Mouse (Mus musculus): Measurements from ENCODE around the gene Vwa1.
"Not testable (repeated sequence)": the region's sequence is repeated elsewhere in the genome, so short reads cannot be mapped to it uniquely, and the experiment has no call there.

The Vwa1 gene

GRCm38 (mm10) chr4:155774280-155774754 lies at the start of gene Vwa1:
Gene Vwa1 (minus strand): TSS chr4:155774698.
- DNase-seq (ENCODE audit: low spot score) = peak; percentile 84

GRCm38 (mm10) chr4:155823443-155823842 lies 48.9 kb upstream of the Vwa1 start:
- no peak for DNase-seq (ENCODE audit: low spot score)

- no peak for DNase-seq (ENCODE audit: low spot score)
These were observed 46.5 kb upstream of the Vwa1 start for GRCm38 (mm10) chr4:155821025-155821424.

GRCm38 (mm10) chr4:155817533-155817932 lies 43.0 kb upstream of the Vwa1 start:
- DNase-seq (ENCODE audit: low spot score) = no peak

- DNase-seq (ENCODE audit: low spot score) = peak; percentile 34
These were observed 38.2 kb upstream of the Vwa1 start for GRCm38 (mm10) chr4:155812665-155813181.

DNA sequence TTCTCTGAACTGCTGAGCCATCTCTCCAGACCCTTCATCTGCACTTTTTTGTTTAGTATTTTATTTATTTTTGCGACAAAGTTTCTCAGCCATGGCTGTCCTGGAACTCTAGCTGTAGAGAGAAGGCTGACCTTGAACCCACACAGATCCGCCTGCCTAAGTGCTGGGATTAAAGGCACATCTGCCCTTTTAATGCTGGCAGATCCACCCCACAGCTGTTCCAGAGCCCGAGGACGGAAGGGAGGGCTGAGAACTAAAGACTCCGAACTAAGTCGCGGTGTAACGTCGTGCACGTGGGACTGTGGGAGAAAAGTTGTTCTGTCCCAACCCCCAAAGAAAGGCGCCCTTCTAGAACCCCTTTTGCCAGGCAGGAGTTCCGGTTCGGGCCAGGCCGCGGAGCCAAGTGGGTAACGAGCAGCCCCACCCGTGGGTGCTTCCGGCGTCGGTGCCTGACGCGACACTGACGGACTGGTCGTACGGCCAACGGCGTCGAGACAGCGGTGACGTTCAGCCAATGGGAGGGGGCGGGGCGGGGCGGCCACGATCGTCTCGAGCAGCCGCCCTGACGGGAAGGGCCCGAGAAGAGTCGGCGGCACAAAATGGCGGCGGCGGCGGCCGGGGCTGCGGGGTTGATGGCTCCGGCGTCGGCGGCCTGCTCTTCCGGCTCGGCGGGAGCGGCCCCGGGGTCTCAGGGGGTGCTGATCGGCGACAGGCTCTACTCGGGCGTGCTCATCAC lies 37.6 kb upstream of the Vwa1 start, which contains the start of gene Ccnl2:
Ccnl2 (plus strand) TSS at position 561 of the 736 bp plus-strand sequence.
- DNase-seq (ENCODE audit: low spot score) = peak; percentile 96

DNA sequence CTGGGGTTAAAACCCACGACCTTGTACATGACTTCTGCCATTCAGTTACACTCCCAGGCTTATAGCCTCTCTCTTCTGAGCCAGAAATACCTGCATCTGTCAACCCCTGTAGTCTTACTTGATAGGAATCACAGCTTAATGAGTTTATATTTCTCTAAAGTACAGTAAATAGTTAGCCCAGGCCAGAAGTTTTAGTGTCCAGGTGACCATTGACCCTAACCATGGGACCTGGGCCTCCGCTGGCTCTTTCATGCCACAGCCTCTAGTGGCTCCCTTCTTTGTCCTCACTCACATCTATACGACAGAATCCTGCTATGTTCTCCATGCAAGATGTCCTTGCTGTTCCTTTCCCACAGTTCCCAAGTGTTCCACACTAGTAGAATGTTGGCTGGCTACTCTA lies 33.3 kb upstream of the Vwa1 start:
- no peak for DNase-seq (ENCODE audit: low spot score)

DNA sequence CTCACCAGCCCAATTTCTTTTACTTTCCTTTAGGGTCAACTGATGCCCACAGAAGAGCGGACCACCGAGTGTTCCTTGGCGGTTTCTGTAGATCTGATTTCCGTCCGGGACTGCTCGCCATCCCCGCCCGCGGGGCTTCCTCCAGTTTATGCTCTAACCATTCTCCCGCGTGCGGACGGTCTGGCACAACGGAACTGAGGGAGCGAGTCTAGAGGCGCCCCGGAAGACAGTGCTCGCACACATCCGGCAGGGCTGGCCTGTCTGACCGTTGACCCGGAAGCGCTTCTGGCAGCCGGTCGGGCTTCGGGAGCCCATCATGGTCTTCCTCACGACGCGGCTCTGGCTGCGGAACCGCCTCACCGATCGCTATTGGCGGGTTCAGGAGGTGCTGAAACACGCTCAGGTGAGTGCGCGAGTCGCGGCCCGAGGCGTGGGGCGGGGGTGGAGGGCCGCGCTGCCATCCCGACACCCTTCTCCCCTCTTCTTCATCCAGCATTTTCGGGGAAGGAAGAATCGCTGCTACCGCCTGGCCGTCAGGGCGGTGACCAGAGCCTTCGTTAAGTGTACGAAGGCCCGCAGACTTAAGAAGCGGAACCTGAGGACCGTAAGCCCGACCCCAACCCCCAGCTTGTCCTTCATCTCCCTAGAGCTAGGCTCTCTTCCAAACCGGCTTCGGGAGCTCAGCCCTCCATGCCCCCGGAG lies 29.0 kb upstream of the Vwa1 start:
- peak; percentile 92 for DNase-seq (ENCODE audit: low spot score)

DNA sequence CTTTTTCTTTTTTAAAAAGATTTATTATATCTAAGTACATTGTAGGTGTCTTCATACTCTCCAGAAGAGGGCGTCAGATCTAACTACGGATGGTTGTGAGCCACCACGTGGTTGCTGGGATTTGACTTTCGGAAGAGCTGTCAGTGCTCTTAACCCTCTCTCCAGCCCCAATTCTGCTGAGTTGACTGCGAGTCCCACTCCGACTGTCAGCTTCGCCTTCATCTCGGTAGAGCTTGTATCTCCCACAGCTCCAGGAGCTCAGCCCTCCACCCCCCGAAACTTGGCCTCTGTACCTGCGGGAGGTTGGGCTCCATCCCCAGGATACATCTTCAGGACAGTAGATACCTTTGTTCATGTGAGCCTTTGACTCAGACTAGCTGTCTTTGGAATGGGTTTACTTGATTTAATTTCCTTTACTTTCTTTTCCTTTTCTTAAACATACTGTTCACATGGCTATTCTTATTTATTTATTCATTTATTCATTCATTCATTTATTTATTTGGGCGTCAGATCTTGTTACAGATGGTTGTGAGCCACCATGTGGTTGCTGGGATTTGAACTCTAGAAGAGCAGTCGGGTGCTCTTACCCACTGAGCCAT lies 28.3 kb upstream of the Vwa1 start, which contains the start of gene Mrpl20:
Mrpl20 (plus strand) TSS at position 138 of the 599 bp plus-strand sequence.
- DNase-seq (ENCODE audit: low spot score) = no peak

GRCm38 (mm10) chr4:155802075-155802474 lies 27.6 kb upstream of the Vwa1 start:
- no peak for DNase-seq (ENCODE audit: low spot score)

- DNase-seq (ENCODE audit: low spot score) = no peak
These were observed 19.2 kb upstream of the Vwa1 start for GRCm38 (mm10) chr4:155793730-155794129.

DNA sequence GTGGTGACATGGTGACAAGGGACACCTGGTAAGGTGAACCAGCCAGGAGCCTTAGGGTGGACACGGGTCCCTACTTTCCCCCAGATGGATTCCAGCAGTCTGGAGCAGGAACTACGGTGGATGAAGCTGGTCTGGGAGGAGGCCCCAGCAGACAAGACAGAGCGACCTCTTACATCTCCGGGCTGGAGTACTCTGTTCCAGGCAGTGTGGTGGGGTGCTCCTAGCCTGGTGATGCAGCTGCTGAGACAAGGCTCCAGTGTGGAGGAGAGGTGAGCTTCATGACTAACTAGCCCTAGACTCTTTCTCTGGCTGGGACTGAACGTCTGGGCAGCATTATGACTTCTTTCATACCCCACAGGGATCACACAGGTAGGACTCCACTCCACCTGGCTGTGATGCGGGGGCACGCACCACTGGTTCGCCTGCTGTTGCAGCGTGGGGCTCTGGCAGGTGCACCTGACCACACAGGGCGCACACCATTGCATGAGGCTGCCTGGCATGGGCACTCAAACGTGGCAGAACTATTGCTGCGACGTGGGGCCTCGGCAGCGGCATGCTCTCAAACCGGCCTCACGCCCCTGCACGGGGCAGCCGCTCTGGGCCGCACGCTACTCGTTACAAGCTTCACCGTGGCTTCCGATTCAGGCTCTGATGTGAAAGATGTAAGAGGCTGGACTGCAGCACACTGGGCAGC lies 16.9 kb upstream of the Vwa1 start:
- no peak for DNase-seq (ENCODE audit: low spot score)

- no peak for DNase-seq (ENCODE audit: low spot score)
These were observed 16.2 kb upstream of the Vwa1 start for GRCm38 (mm10) chr4:155790650-155791161.

GRCm38 (mm10) chr4:155790021-155790489 lies 15.6 kb upstream of the Vwa1 start, which contains the start of gene Ankrd65:
Gene Ankrd65 (plus strand): TSS chr4:155790439.
- no peak for DNase-seq (ENCODE audit: low spot score)

DNA sequence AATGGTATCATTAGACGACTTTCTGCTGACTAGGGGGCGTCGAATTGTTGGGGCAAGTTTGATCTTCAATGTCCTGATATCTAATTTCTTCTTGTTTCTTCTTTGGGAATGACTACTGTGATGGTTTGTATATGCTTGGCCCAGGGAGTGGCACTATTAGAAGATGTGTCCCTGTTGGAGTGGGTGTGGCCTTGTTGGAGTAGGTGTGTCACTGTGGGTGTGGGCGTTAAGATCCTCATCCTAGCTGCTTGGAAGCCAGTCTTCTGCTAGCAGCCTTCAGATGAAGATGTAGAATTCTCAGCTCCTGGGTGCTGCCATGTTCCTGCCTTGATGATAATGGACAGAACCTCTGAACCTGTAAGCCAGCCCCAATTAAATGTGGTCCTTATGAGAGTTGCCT lies 14.3 kb upstream of the Vwa1 start:
- not testable (repeated sequence) for DNase-seq (ENCODE audit: low spot score)

- DNase-seq (ENCODE audit: low spot score) = no peak
These were observed 13.8 kb upstream of the Vwa1 start for GRCm38 (mm10) chr4:155788300-155788699.

DNA sequence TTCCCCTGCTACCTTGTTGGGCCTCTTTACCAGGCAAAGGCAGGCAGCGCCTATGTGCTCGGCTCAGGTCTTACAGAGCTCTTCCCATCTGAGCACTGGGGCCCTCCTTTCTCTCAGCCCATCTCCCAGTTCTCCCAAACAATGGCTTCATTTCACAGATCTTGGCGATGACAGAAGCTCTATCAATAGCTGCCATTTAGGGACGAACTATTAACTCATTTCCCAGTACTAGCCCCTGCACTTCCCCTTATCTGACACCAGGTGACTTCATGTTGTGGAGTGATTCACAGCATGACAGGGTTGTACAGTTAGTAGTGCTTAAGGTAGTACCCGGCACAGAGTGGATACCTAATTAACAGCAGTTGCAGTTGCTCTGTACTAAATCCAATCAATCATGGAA lies 11.3 kb upstream of the Vwa1 start, which contains the start of gene Tmem88b:
Tmem88b (minus strand) TSS at position 56 of the 400 bp plus-strand sequence.
- DNase-seq (ENCODE audit: low spot score) = no peak

DNA sequence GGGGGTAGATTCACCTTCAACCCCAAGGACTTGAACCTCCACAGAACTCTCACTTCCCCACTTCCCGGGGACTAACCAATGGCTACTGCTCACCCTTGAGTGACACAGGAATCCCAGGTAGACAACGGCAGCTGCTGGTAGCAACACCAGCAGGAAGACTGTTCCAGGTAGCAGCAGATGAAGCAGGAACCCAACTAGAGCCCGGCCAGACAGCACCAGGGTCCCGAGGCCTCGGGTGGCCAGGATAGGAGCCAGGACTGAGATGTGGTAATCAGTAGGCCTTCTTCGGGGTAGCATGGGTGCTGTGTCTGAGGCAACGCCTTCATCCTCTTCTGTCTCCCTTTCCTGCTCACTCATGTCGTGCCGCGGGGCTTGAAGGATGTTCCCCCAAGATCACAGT lies 10.7 kb upstream of the Vwa1 start:
- DNase-seq (ENCODE audit: low spot score) = no peak

GRCm38 (mm10) chr4:155784081-155784701 lies 9.7 kb upstream of the Vwa1 start:
- peak; percentile 83 for DNase-seq (ENCODE audit: low spot score)

GRCm38 (mm10) chr4:155783486-155784080 lies 9.1 kb upstream of the Vwa1 start:
- no peak for DNase-seq (ENCODE audit: low spot score)

Data from yolk sac, embryonic 10.5 days (tissue).